Mouse (Mus musculus): ENCODE measurements at regions not wholly inside any gene's neighbourhood (a gene's known extent, or its start where the extent isn't known, plus 50 kb on each side); places are given as distances from the start of the nearest gene placed in this dataset.

DNA sequence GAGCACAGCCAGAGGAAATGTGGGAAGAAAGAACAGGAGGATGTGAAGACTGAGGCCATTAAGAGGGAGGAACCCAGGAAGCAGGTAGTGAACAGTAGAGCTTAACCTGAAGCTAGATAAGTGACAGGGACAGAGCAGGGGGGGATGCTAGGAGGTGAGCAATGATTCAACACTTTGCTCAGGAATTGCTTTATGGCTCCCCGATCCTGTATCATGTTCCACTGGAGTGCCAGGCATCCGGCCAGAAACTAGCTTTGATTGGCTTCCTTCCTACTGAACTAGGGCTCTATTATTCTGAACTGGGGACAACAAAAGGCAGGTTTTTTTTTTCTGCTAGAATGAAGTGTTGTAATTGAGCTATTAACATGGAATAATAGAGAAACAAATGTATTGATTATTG, 493.1 kb upstream of the Fat3 start:
- Histone ChIP-seq H3K9me3 (no peaks in the 10 kb centered on the region), H3K27ac (no peak overlapping the region), H3K27me3 (ENCODE audit: insufficient read depth, poor library complexity, severe bottlenecking) (no peaks in the 10 kb centered on the region), H3K4me3 (no peak overlapping the region), H3K4me1 (replicated peaks) (no peaks in the 10 kb centered on the region), H3K36me3 (no peaks in the 10 kb centered on the region)
- WGBS, result 80% methylated on average over 2 of the region's 2 CpGs
- DNase-seq (ENCODE audit: low spot score), result no peak

GRCm38 (mm10) chr9:16988114-16988513, 487.0 kb upstream of the Fat3 start:
- Histone ChIP-seq H3K4me3 (no peak overlapping the region), H3K27ac (no peak overlapping the region; the same call in 1 of the 2 replicates), H3K4me1 (replicated peaks) (peaks cover 8% of the 10 kb centered on the region), H3K36me3 (no peaks in the 10 kb centered on the region), H3K27me3 (ENCODE audit: insufficient read depth, poor library complexity, severe bottlenecking) (no peaks in the 10 kb centered on the region), H3K9me3 (no peaks in the 10 kb centered on the region)
- 63% methylated on average over 3 of the region's 3 CpGs for WGBS
- DNase-seq (ENCODE audit: low spot score), result peak; percentile 9

- Histone ChIP-seq H3K27ac (no peak overlapping the region), H3K9me3 (no peaks in the 10 kb centered on the region), H3K27me3 (ENCODE audit: insufficient read depth, poor library complexity, severe bottlenecking) (no peaks in the 10 kb centered on the region), H3K4me3 (no peak overlapping the region), H3K4me1 (replicated peaks) (no peaks in the 10 kb centered on the region), H3K36me3 (no peaks in the 10 kb centered on the region)
- DNase-seq (ENCODE audit: low spot score), result no peak
- 96% methylated on average over 5 of the region's 5 CpGs for WGBS
Observed at GRCm38 (mm10) chr9:16977321-16977720, 476.2 kb upstream of the Fat3 start.

- H3K4me1 ChIP-seq (replicated peaks), result no peaks in the 10 kb centered on the region
- no peaks in the 10 kb centered on the region for H3K27me3 ChIP-seq (ENCODE audit: insufficient read depth, poor library complexity, severe bottlenecking)
- H3K27ac ChIP-seq, result no peak overlapping the region
- H3K36me3 ChIP-seq, result no peaks in the 10 kb centered on the region
- H3K4me3 ChIP-seq, result no peak overlapping the region
- 42% methylated on average over 4 of the region's 4 CpGs for WGBS
- no peak for DNase-seq (ENCODE audit: low spot score)
- no peaks in the 10 kb centered on the region for H3K9me3 ChIP-seq
Observed at GRCm38 (mm10) chr9:16970373-16970772, 469.3 kb upstream of the Fat3 start.

DNA sequence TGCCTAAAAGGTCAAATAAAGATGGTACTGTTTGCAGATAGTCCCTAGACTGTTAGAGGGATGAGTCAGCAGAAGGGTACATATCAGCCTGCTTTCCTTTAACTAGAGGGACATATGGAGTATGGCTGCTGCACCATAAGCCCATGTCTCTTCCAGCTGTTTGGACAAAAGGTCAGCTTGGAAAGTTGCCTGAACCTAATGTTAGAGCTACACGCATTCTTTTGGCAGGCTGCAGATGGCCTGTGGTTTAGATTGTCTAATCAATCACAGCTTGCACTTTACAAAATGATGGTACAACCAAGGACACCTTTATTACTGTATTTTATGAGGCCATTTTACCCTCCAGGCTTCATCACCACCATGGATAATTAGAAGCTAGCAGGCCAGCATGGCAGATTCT, 432.5 kb upstream of the Fat3 start:
- no peaks in the 10 kb centered on the region for H3K4me1 ChIP-seq (replicated peaks)
- H3K9me3 ChIP-seq, result no peaks in the 10 kb centered on the region
- no peak overlapping the region for H3K27ac ChIP-seq
- 76% methylated on average over 1 of the region's 1 CpGs for WGBS
- H3K4me3 ChIP-seq, result no peak overlapping the region
- no peak for DNase-seq (ENCODE audit: low spot score)
- H3K36me3 ChIP-seq, result no peaks in the 10 kb centered on the region
- no peaks in the 10 kb centered on the region for H3K27me3 ChIP-seq (ENCODE audit: insufficient read depth, poor library complexity, severe bottlenecking)

DNA sequence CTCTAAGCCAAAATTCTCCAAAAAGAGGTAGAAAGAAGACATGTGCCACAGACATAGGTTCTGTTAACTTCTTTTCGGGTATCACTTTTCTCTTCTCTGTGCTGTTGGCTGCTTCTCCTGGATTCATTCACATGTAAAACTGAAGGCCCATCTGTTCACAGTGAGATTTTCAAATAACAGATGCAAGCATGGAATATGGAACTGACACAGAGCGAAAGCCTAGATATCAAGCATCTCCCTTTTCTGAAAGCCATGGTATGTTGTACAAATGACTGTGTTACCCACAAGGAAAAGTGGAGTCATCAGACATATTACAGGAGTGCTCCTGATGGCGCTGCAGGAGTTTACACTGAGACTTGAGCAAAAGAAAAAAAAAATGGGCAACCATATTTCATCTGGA, 430.5 kb upstream of the Fat3 start:
- WGBS, result 93% methylated on average over 3 of the region's 3 CpGs
- Histone ChIP-seq H3K27me3 (ENCODE audit: insufficient read depth, poor library complexity, severe bottlenecking) (no peaks in the 10 kb centered on the region), H3K27ac (no peak overlapping the region), H3K9me3 (no peaks in the 10 kb centered on the region), H3K4me1 (replicated peaks) (no peaks in the 10 kb centered on the region), H3K36me3 (no peaks in the 10 kb centered on the region), H3K4me3 (no peak overlapping the region)
- DNase-seq (ENCODE audit: low spot score), result no peak

DNA sequence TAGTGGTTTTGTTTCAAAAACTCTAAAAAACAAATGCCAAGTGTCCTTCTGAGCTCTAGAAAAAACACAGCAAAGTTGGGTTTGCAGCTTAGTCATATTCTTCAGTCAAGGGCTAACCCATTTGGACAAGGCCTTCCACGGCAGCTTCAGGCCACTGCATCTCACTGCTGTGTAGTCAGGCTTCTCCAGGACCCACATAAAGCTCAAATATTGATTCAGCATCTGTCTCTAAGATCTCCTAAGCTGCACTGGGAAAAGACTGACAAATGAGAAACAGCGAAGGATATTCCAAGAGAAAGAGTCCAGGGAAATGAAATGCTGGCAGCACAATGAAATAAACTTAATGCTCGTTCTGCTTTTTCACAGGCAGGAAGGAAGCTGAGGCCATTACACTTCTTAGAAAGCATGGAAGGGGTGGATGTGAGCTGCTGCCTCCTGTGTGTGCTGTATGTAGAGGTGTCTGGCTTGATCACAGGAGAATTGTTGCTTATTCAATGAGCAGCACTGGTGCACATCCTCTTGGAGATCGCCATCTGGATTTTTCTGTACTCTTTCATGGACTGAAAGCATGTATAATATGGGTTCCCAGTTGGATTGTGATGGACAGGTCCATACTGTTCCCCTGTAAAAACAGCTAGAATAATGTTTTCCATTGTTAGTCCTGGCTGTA, 425.4 kb upstream of the Fat3 start:
- Histone ChIP-seq H3K27ac (no peak overlapping the region), H3K36me3 (no peaks in the 10 kb centered on the region), H3K4me1 (replicated peaks) (no peaks in the 10 kb centered on the region), H3K27me3 (ENCODE audit: insufficient read depth, poor library complexity, severe bottlenecking) (no peaks in the 10 kb centered on the region), H3K4me3 (no peak overlapping the region), H3K9me3 (no peaks in the 10 kb centered on the region)
- DNase-seq (ENCODE audit: low spot score), result no peak
- WGBS, result 83% methylated on average over 4 of the region's 4 CpGs

- Histone ChIP-seq H3K27ac (no peak overlapping the region), H3K36me3 (no peaks in the 10 kb centered on the region), H3K4me1 (replicated peaks) (no peaks in the 10 kb centered on the region), H3K4me3 (no peak overlapping the region), H3K27me3 (ENCODE audit: insufficient read depth, poor library complexity, severe bottlenecking) (no peaks in the 10 kb centered on the region), H3K9me3 (no peaks in the 10 kb centered on the region)
- WGBS, result 92% methylated on average over 2 of the region's 2 CpGs
- DNase-seq (ENCODE audit: low spot score), result no peak
Observed at GRCm38 (mm10) chr9:16925279-16925678, 424.2 kb upstream of the Fat3 start.

- H3K27ac ChIP-seq, result no peak overlapping the region
- no peak overlapping the region for H3K4me3 ChIP-seq
- no peaks in the 10 kb centered on the region for H3K36me3 ChIP-seq
- no peak for DNase-seq (ENCODE audit: low spot score)
- H3K27me3 ChIP-seq (ENCODE audit: insufficient read depth, poor library complexity, severe bottlenecking), result no peaks in the 10 kb centered on the region
- no peaks in the 10 kb centered on the region for H3K9me3 ChIP-seq
- no peaks in the 10 kb centered on the region for H3K4me1 ChIP-seq (replicated peaks)
Observed at GRCm38 (mm10) chr9:16906155-16906554, 405.1 kb upstream of the Fat3 start.

DNA sequence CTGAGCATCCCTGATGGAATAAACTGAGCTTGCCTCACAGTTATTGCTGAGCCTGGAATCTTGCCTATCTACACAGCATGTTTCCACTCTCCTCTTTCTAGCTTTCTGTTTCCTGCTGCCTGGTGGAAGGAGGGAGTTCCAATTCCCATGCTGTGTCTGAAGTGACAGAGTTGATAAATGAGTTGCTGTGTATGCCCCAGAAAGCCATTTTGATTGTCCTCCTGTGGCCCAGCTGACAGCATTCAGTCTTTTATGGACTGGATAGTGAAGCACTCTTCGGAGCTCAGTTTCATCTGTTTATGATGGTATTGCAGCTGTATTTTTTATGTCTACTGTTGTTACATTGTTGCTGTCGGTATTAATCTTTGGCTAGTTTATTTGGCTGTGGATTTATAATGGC, 398.0 kb upstream of the Fat3 start:
- no peak overlapping the region for H3K27ac ChIP-seq
- H3K4me1 ChIP-seq (replicated peaks), result no peaks in the 10 kb centered on the region
- H3K27me3 ChIP-seq (ENCODE audit: insufficient read depth, poor library complexity, severe bottlenecking), result no peaks in the 10 kb centered on the region
- H3K36me3 ChIP-seq, result no peaks in the 10 kb centered on the region
- H3K4me3 ChIP-seq, result no peak overlapping the region
- no peak for DNase-seq (ENCODE audit: low spot score)
- WGBS, result 86% methylated on average over 2 of the region's 2 CpGs
- H3K9me3 ChIP-seq, result no peaks in the 10 kb centered on the region

DNA sequence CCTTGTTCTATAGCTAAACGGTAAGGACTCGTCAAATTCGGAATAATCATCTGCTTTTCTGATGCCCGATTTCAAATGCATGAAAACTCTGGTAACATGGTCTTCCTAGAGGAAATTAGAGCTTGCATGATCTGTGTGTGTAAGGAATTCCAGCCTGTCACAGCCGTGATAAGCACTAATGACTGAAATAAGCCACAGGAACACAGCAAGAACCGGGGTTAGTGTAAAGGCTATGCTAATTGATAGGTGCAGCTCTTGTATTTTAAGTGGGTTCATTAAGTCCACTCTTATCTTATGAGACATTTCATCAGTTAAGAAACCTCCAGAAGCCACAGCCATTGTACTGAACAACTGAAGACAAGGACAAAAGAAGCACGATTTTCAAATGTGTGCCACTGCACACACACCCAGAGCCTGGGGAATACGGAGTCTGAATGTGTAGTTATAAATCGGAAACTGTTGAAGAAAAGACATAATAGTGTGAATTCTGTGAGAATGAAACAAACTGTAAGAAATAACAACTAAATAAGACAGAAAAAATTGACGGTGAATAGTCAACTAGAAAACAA, 351.5 kb upstream of the Fat3 start:
- Histone ChIP-seq H3K4me1 (replicated peaks) (no peaks in the 10 kb centered on the region), H3K27ac (no peak overlapping the region), H3K27me3 (ENCODE audit: insufficient read depth, poor library complexity, severe bottlenecking) (no peaks in the 10 kb centered on the region), H3K36me3 (no peaks in the 10 kb centered on the region), H3K4me3 (no peak overlapping the region), H3K9me3 (no peaks in the 10 kb centered on the region)
- DNase-seq (ENCODE audit: low spot score), result no peak
- WGBS, result 88% methylated on average over 10 of the region's 10 CpGs

DNA sequence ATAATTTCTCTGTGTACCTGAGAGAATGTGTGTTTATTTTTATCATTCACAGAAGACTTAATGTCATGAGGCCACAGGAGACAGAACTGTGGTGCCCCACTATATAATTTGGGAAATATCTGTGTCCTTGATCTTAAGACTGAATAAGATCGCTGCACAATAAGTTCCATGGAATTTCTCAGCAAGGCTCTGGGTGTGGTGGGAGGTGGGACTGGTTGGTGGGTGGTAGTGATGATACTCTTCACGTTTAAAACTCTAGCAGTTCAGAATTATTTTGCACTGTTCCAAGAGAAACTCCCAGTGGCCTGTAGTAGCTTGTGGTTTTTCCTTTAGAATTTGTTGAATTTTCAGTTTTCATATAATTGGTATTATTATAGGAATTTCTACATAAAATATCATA, 307.4 kb upstream of the Fat3 start:
- WGBS, result 77% methylated on average over 2 of the region's 2 CpGs
- Histone ChIP-seq H3K27ac (no peak overlapping the region), H3K4me3 (no peak overlapping the region), H3K27me3 (ENCODE audit: insufficient read depth, poor library complexity, severe bottlenecking) (no peaks in the 10 kb centered on the region), H3K4me1 (replicated peaks) (no peaks in the 10 kb centered on the region), H3K9me3 (no peaks in the 10 kb centered on the region), H3K36me3 (no peaks in the 10 kb centered on the region)
- no peak for DNase-seq (ENCODE audit: low spot score)

- no peak for DNase-seq (ENCODE audit: low spot score)
- H3K27me3 ChIP-seq (ENCODE audit: insufficient read depth, poor library complexity, severe bottlenecking), result no peaks in the 10 kb centered on the region
- H3K9me3 ChIP-seq, result no peaks in the 10 kb centered on the region
- H3K36me3 ChIP-seq, result no peaks in the 10 kb centered on the region
- H3K27ac ChIP-seq, result no peak overlapping the region
- H3K4me3 ChIP-seq, result no peak overlapping the region
- no peaks in the 10 kb centered on the region for H3K4me1 ChIP-seq (replicated peaks)
Observed at GRCm38 (mm10) chr9:16772867-16773266, 271.8 kb upstream of the Fat3 start.

- Histone ChIP-seq H3K27ac (no peak overlapping the region), H3K4me1 (replicated peaks) (no peaks in the 10 kb centered on the region), H3K27me3 (ENCODE audit: insufficient read depth, poor library complexity, severe bottlenecking) (no peaks in the 10 kb centered on the region), H3K9me3 (no peaks in the 10 kb centered on the region), H3K4me3 (no peak overlapping the region), H3K36me3 (no peaks in the 10 kb centered on the region)
- DNase-seq (ENCODE audit: low spot score), result no peak
- 92% methylated on average over 2 of the region's 2 CpGs for WGBS
Observed at GRCm38 (mm10) chr9:16727653-16728052, 226.6 kb upstream of the Fat3 start.
